Mouse (Mus musculus): ENCODE data around the gene Ppie. TPM values are rescaled to one million over a fixed set of nuclear protein-coding genes. Genes with fewer than 3 reads are reported as not detected.
"Not testable (repeated sequence)": the region's sequence is repeated elsewhere in the genome, so short reads cannot be mapped to it uniquely, and the experiment has no call there.

Ppie gene
- polyA plus RNA-seq, 1 experiment, result 12.9 TPM

GRCm38 (mm10) chr4:123162305-123162917 lies 22.7 kb upstream of the Ppie start:
- WGBS, result 19% methylated on average over 15 of the region's 15 CpGs
- Histone ChIP-seq H3K27me3 (ENCODE audit: control insufficient read depth, insufficient read depth, low read length) (no peaks in the 10 kb centered on the region; the same call in 1 of the 2 replicates), H3K4me3 (ENCODE audit: extremely low read depth, insufficient read depth, insufficient read length) (no peak overlapping the region), H3K4me1 (ENCODE audit: control insufficient read depth, insufficient read depth, insufficient read length) (no peaks in the 10 kb centered on the region), H3K27ac (ENCODE audit: insufficient read depth, low read length) (no peak overlapping the region), H3K36me3 (ENCODE audit: control insufficient read depth, insufficient read depth, low read length) (no peaks in the 10 kb centered on the region)
- no peak for DNase-seq (ENCODE audit: low read depth in 1 of 2, low spot score in 2 of 2)
- no peak for TF ChIP-seq CTCF (IDR thresholded peaks at IDR 0.05; ENCODE audit: extremely low read depth, insufficient read depth, insufficient read length, insufficient replicate concordance)
- TF ChIP-seq POLR2A (IDR thresholded peaks at IDR 0.05; ENCODE audit: low read depth, low read length), result no peak

GRCm38 (mm10) chr4:123161251-123161650 lies 21.5 kb upstream of the Ppie start:
- not testable (repeated sequence) for H3K4me1 ChIP-seq (ENCODE audit: control insufficient read depth, insufficient read depth, insufficient read length); H3K36me3 ChIP-seq (ENCODE audit: control insufficient read depth, insufficient read depth, low read length); H3K27ac ChIP-seq (ENCODE audit: insufficient read depth, low read length); H3K27me3 ChIP-seq (ENCODE audit: control insufficient read depth, insufficient read depth, low read length); H3K4me3 ChIP-seq (ENCODE audit: extremely low read depth, insufficient read depth, insufficient read length); DNase-seq (ENCODE audit: low read depth in 1 of 2, low spot score in 2 of 2)
- 80% methylated on average over 3 of the region's 3 CpGs for WGBS

- Histone ChIP-seq H3K36me3 (ENCODE audit: control insufficient read depth, insufficient read depth, low read length) (no peaks in the 10 kb centered on the region), H3K27me3 (ENCODE audit: control insufficient read depth, insufficient read depth, low read length) (no peaks in the 10 kb centered on the region; the same call in 1 of the 2 replicates), H3K27ac (ENCODE audit: insufficient read depth, low read length) (no peak overlapping the region), H3K4me3 (ENCODE audit: extremely low read depth, insufficient read depth, insufficient read length) (no peak overlapping the region), H3K4me1 (ENCODE audit: control insufficient read depth, insufficient read depth, insufficient read length) (no peaks in the 10 kb centered on the region)
- 80% methylated on average over 6 of the region's 6 CpGs for WGBS
- no peak for DNase-seq (ENCODE audit: low read depth in 1 of 2, low spot score in 2 of 2)
- TF ChIP-seq POLR2A (IDR thresholded peaks at IDR 0.05; ENCODE audit: low read depth, low read length) (no peak), CTCF (IDR thresholded peaks at IDR 0.05; ENCODE audit: extremely low read depth, insufficient read depth, insufficient read length, insufficient replicate concordance) (no peak)
Observed at GRCm38 (mm10) chr4:123160571-123160970, 20.8 kb upstream of the Ppie start.

GRCm38 (mm10) chr4:123155840-123156239 lies 16.1 kb upstream of the Ppie start:
- no peak for DNase-seq (ENCODE audit: low read depth in 1 of 2, low spot score in 2 of 2)
- Histone ChIP-seq H3K4me1 (ENCODE audit: control insufficient read depth, insufficient read depth, insufficient read length) (no peaks in the 10 kb centered on the region), H3K4me3 (ENCODE audit: extremely low read depth, insufficient read depth, insufficient read length) (no peak overlapping the region), H3K27ac (ENCODE audit: insufficient read depth, low read length) (no peak overlapping the region), H3K27me3 (ENCODE audit: control insufficient read depth, insufficient read depth, low read length) (no peaks in the 10 kb centered on the region), H3K36me3 (ENCODE audit: control insufficient read depth, insufficient read depth, low read length) (no peaks in the 10 kb centered on the region)
- TF ChIP-seq POLR2A (IDR thresholded peaks at IDR 0.05; ENCODE audit: low read depth, low read length) (no peak), CTCF (IDR thresholded peaks at IDR 0.05; ENCODE audit: extremely low read depth, insufficient read depth, insufficient read length, insufficient replicate concordance) (no peak)

- DNase-seq (ENCODE audit: low read depth in 1 of 2, low spot score in 2 of 2), result no peak
- no peak overlapping the region for H3K4me3 ChIP-seq (ENCODE audit: extremely low read depth, insufficient read depth, insufficient read length)
- no peaks in the 10 kb centered on the region for H3K27me3 ChIP-seq (ENCODE audit: control insufficient read depth, insufficient read depth, low read length)
- no peaks in the 10 kb centered on the region for H3K4me1 ChIP-seq (ENCODE audit: control insufficient read depth, insufficient read depth, insufficient read length)
- H3K36me3 ChIP-seq (ENCODE audit: control insufficient read depth, insufficient read depth, low read length), result no peaks in the 10 kb centered on the region
- WGBS, result 70% methylated on average over 2 of the region's 2 CpGs
- TF ChIP-seq CTCF (IDR thresholded peaks at IDR 0.05; ENCODE audit: extremely low read depth, insufficient read depth, insufficient read length, insufficient replicate concordance) (no peak), POLR2A (IDR thresholded peaks at IDR 0.05; ENCODE audit: low read depth, low read length) (no peak)
- H3K27ac ChIP-seq (ENCODE audit: insufficient read depth, low read length), result no peak overlapping the region
Observed at GRCm38 (mm10) chr4:123155427-123155826, 15.7 kb upstream of the Ppie start.

- Histone ChIP-seq H3K4me3 (ENCODE audit: extremely low read depth, insufficient read depth, insufficient read length) (no peak overlapping the region), H3K4me1 (ENCODE audit: control insufficient read depth, insufficient read depth, insufficient read length) (no peaks in the 10 kb centered on the region), H3K27me3 (ENCODE audit: control insufficient read depth, insufficient read depth, low read length) (no peaks in the 10 kb centered on the region), H3K27ac (ENCODE audit: insufficient read depth, low read length) (no peak overlapping the region), H3K36me3 (ENCODE audit: control insufficient read depth, insufficient read depth, low read length) (no peaks in the 10 kb centered on the region)
- DNase-seq (ENCODE audit: low read depth in 1 of 2, low spot score in 2 of 2), result no peak
- TF ChIP-seq POLR2A (IDR thresholded peaks at IDR 0.05; ENCODE audit: low read depth, low read length) (no peak), CTCF (IDR thresholded peaks at IDR 0.05; ENCODE audit: extremely low read depth, insufficient read depth, insufficient read length, insufficient replicate concordance) (no peak)
- 36% methylated on average over 4 of the region's 4 CpGs for WGBS
Observed at GRCm38 (mm10) chr4:123155004-123155403, 15.3 kb upstream of the Ppie start.

GRCm38 (mm10) chr4:123152976-123153375 lies 13.2 kb upstream of the Ppie start:
- Histone ChIP-seq H3K4me1 (ENCODE audit: control insufficient read depth, insufficient read depth, insufficient read length) (no peaks in the 10 kb centered on the region), H3K27ac (ENCODE audit: insufficient read depth, low read length) (no peak overlapping the region), H3K4me3 (ENCODE audit: extremely low read depth, insufficient read depth, insufficient read length) (no peak overlapping the region), H3K36me3 (ENCODE audit: control insufficient read depth, insufficient read depth, low read length) (no peaks in the 10 kb centered on the region), H3K27me3 (ENCODE audit: control insufficient read depth, insufficient read depth, low read length) (no peaks in the 10 kb centered on the region)
- DNase-seq (ENCODE audit: low read depth in 1 of 2, low spot score in 2 of 2), result no peak
- TF ChIP-seq POLR2A (IDR thresholded peaks at IDR 0.05; ENCODE audit: low read depth, low read length) (no peak), CTCF (IDR thresholded peaks at IDR 0.05; ENCODE audit: extremely low read depth, insufficient read depth, insufficient read length, insufficient replicate concordance) (no peak)
- 76% methylated on average over 5 of the region's 5 CpGs for WGBS

Measured in spleen, adult 2 months (tissue).